Mouse (Mus musculus) kidney, postnatal 0 days (tissue): ENCODE results near the gene Ttc9c. TPM values are rescaled to one million over a fixed set of nuclear protein-coding genes. Genes with fewer than 3 reads are reported as not detected.

Source experiments
- ATAC-seq: fragments of 200-750 bp; cut with Nextera tagmentation; replicated peaks from 2 replicates; pipeline ENCODE4 v1.8.0; 2017; ENCODE audit warnings: low read depth, moderate number of reproducible peaks, moderate TSS enrichment, moderate library complexity; ENCODE audit not compliant: low FRiP score
- DNase-seq: peaks from one replicate; pipeline ENCODE4 v3.0.0-alpha.2; 2016; ENCODE audit warnings: low spot score
- H3K27ac ChIP-seq: fragments of 300-500 bp; sonication (generic); 2 replicates; pipeline ENCODE4 v1.5.1; 2014; ENCODE audit warnings: mild to moderate bottlenecking
- H3K27me3 ChIP-seq: fragments of 300-500 bp; sonication (generic); 2 replicates; pipeline ENCODE4 v1.6.1; 2014; ENCODE audit warnings: low read length, mixed read lengths; ENCODE audit not compliant: insufficient read depth
- H3K36me3 ChIP-seq: fragments of 300-500 bp; sonication (generic); 2 replicates; pipeline ENCODE4 v1.6.1; 2014; ENCODE audit warnings: low read length, mixed read lengths; ENCODE audit not compliant: insufficient read depth
- H3K4me1 ChIP-seq: fragments of 300-500 bp; sonication (generic); replicated peaks from 2 replicates; pipeline ENCODE4 v1.6.1; 2014; ENCODE audit warnings: antibody characterized with exemption, low read length, mixed read lengths; ENCODE audit not compliant: insufficient read depth
- H3K4me2 ChIP-seq: fragments of 300-500 bp; sonication (generic); 2 replicates; pipeline ENCODE4 v1.6.1; 2014; ENCODE audit warnings: mild to moderate bottlenecking, low read length, moderate library complexity, mixed read lengths
- H3K4me3 ChIP-seq: fragments of 300-500 bp; sonication (generic); replicated peaks from 2 replicates; pipeline ENCODE4 v1.5.1; 2014; ENCODE audit warnings: low read depth, low read length
- H3K9ac ChIP-seq: fragments of 300-500 bp; sonication (generic); 2 replicates; pipeline ENCODE4 v1.6.1; 2014; ENCODE audit warnings: low read depth, low read length
- H3K9me3 ChIP-seq: fragments of 300-500 bp; sonication (generic); replicated peaks from 2 replicates; pipeline ENCODE4 v1.6.1; 2016; ENCODE audit warnings: low read length, inconsistent platforms, mixed read lengths
- CTCF ChIP-seq: IDR thresholded peaks from 2 replicates; pipeline ENCODE4 v1.5.1; 2016; ENCODE audit warnings: antibody characterized with exemption, low read depth, mild to moderate bottlenecking, moderate library complexity
- WGBS: fragments of 180-500 bp; shearing (Covaris S2); extraction: QIAGEN DNeasy Blood & Tissue Kit; methylation state at CpG from one replicate; pipeline ENCODE4 v1.1.7; 2014; 5-methylcytosine and 5-hydroxymethylcytosine counted together
- polyA plus RNA-seq: library from polyadenylated mRNA; unstranded; fragments of >200 nt; fragmentation: Nextera tagmentation; extraction: Ambion mirVana; gene quantifications from 2 replicates; pipeline ENCODE4 v1.2.1, GENCODE M21; 2015

Ttc9c gene
- polyA plus RNA-seq, 1 experiment from 2014 or later, result 32.2 TPM

- 61% methylated on average over 7 of the region's 7 CpGs for WGBS
- no peak for ATAC-seq
These were observed 32.5 kb upstream of the Ttc9c start for GRCm38 (mm10) chr19:8851639-8852038.

GRCm38 (mm10) chr19:8850402-8850901 lies 31.3 kb upstream of the Ttc9c start, which contains the start of gene Lrrn4cl:
TSS of gene Lrrn4cl (plus strand) at chr19:8850768.
- no peaks in the 10 kb centered on the region for H3K27me3 ChIP-seq
- H3K36me3 ChIP-seq, result 0 out of 2 replicates have a peak, but pooled peaks cover 14% of the 10 kb centered on the region
- DNase-seq (peak; percentile 84), ATAC-seq (peak; percentile 87)
- TF ChIP-seq CTCF, result no peak
- no peaks in the 10 kb centered on the region for H3K9me3 ChIP-seq
- no peaks in the 10 kb centered on the region for H3K4me1 ChIP-seq
- H3K4me3 ChIP-seq, result no peak within 1 kb of the TSS
- H3K9ac ChIP-seq, result no peak within 1 kb of the TSS
- 28% methylated on average over 7 of the region's 7 CpGs for WGBS
- peak within 1 kb of the TSS; percentile 8 for H3K27ac ChIP-seq
- H3K4me2 ChIP-seq, result no peak within 1 kb of the TSS

More at GRCm38 (mm10) chr19:8851639-8852038, 32.5 kb upstream of the Ttc9c start:
- Histone ChIP-seq H3K36me3 (0 out of 2 replicates have a peak, but pooled peaks cover 9% of the 10 kb centered on the region), H3K9me3 (no peaks in the 10 kb centered on the region), H3K4me3 (no peak overlapping the region), H3K4me2 (no peak overlapping the region), H3K27ac (no peak overlapping the region), H3K27me3 (no peaks in the 10 kb centered on the region), H3K9ac (no peak overlapping the region), H3K4me1 (no peaks in the 10 kb centered on the region)
- peak; percentile 4; the same call in 1 of the 2 replicates for TF ChIP-seq CTCF
- no peak for DNase-seq

- H3K4me2 ChIP-seq, result no peak overlapping the region
- WGBS, result 67% methylated on average over 5 of the region's 5 CpGs
- DNase-seq (no peak), ATAC-seq (no peak)
- no peak overlapping the region for H3K27ac ChIP-seq
- no peak for TF ChIP-seq CTCF
- 0 out of 2 replicates have a peak, but pooled peaks cover 18% of the 10 kb centered on the region for H3K36me3 ChIP-seq
- no peaks in the 10 kb centered on the region for H3K27me3 ChIP-seq
- H3K9ac ChIP-seq, result no peak overlapping the region
- H3K4me3 ChIP-seq, result no peak overlapping the region
- H3K4me1 ChIP-seq, result no peaks in the 10 kb centered on the region
- H3K9me3 ChIP-seq, result no peaks in the 10 kb centered on the region
These were observed 29.2 kb upstream of the Ttc9c start for GRCm38 (mm10) chr19:8848356-8848755.

GRCm38 (mm10) chr19:8844371-8845129 lies 25.4 kb upstream of the Ttc9c start:
- H3K27me3 ChIP-seq, result no peaks in the 10 kb centered on the region
- no peaks in the 10 kb centered on the region for H3K9me3 ChIP-seq
- no peak overlapping the region for H3K9ac ChIP-seq
- ATAC-seq (no peak), DNase-seq (peak; percentile 90)
- H3K27ac ChIP-seq, result no peak overlapping the region
- H3K4me1 ChIP-seq, result peaks cover 11% of the 10 kb centered on the region
- no peak overlapping the region for H3K4me3 ChIP-seq
- H3K36me3 ChIP-seq, result 0 out of 2 replicates have a peak, but pooled peaks cover 20% of the 10 kb centered on the region
- WGBS, result 60% methylated on average over 5 of the region's 5 CpGs
- TF ChIP-seq CTCF, result peak; percentile 85
- no peak overlapping the region for H3K4me2 ChIP-seq

- Histone ChIP-seq H3K4me1 (peaks cover 23% of the 10 kb centered on the region), H3K4me2 (no peak overlapping the region), H3K27ac (no peak overlapping the region), H3K4me3 (no peak overlapping the region), H3K27me3 (no peaks in the 10 kb centered on the region), H3K9me3 (no peaks in the 10 kb centered on the region), H3K36me3 (0 out of 2 replicates have a peak, but pooled peaks cover 20% of the 10 kb centered on the region), H3K9ac (no peak overlapping the region)
- 90% methylated on average over 6 of the region's 6 CpGs for WGBS
- TF ChIP-seq CTCF, result no peak
- no peak for DNase-seq
- no peak for ATAC-seq
These were observed 23.8 kb upstream of the Ttc9c start for GRCm38 (mm10) chr19:8842961-8843360.

GRCm38 (mm10) chr19:8841012-8841411 lies 21.9 kb upstream of the Ttc9c start:
- 0 out of 2 replicates have a peak, but pooled peaks cover 10% of the 10 kb centered on the region for H3K36me3 ChIP-seq
- WGBS, result 85% methylated on average over 7 of the region's 7 CpGs

More at GRCm38 (mm10) chr19:8841012-8841411, 21.9 kb upstream of the Ttc9c start:
- ATAC-seq, result no peak
- Histone ChIP-seq H3K27ac (peak overlapping the region; percentile 52; the same call in 1 of the 2 replicates), H3K9me3 (no peaks in the 10 kb centered on the region), H3K4me2 (peak overlapping the region; percentile 79), H3K4me3 (no peak overlapping the region; the same call in 1 of the 2 replicates), H3K4me1 (peaks cover 23% of the 10 kb centered on the region), H3K9ac (peak overlapping the region; percentile 63), H3K27me3 (no peaks in the 10 kb centered on the region)
- no peak for TF ChIP-seq CTCF
- no peak for DNase-seq
